Mouse (Mus musculus): ENCODE measurements at regions not wholly inside any gene's neighbourhood (a gene's known extent, or its start where the extent isn't known, plus 50 kb on each side); places are given as distances from the start of the nearest gene placed in this dataset.
"Not testable (repeated sequence)": the region's sequence is repeated elsewhere in the genome, so short reads cannot be mapped to it uniquely, and the experiment has no call there.

GRCm38 (mm10) chr3:130797956-130798355 lies 67.8 kb upstream of the Rpl34 start:
- not testable (repeated sequence) for ATAC-seq (ENCODE audit: low FRiP score)

GRCm38 (mm10) chr3:130796531-130796930 lies 66.3 kb upstream of the Rpl34 start:
- no peaks in the 10 kb centered on the region for H3K9me3 ChIP-seq (ENCODE audit: control insufficient read depth, low read length)
- ATAC-seq (ENCODE audit: low FRiP score), result no peak
- WGBS, result 84% methylated on average over 8 of the region's 8 CpGs

More at GRCm38 (mm10) chr3:130797956-130798355, 67.8 kb upstream of the Rpl34 start:
- not testable (repeated sequence) for H3K4me1 ChIP-seq (replicated peaks; ENCODE audit: control insufficient read depth, insufficient read depth, low read length); H3K4me3 ChIP-seq (ENCODE audit: low read depth, low read length); DNase-seq (ENCODE audit: low spot score); H3K9ac ChIP-seq (ENCODE audit: low read depth, low read length); H3K27me3 ChIP-seq (ENCODE audit: control insufficient read depth, insufficient read depth, low read length); H3K4me2 ChIP-seq (replicated peaks; ENCODE audit: low read depth, low read length); H3K9me3 ChIP-seq (ENCODE audit: control insufficient read depth, low read length); H3K36me3 ChIP-seq (ENCODE audit: control insufficient read depth, insufficient read depth, low read length); H3K27ac ChIP-seq (ENCODE audit: low read depth, low read length)
- WGBS, result 88% methylated on average over 1 of the region's 1 CpGs

GRCm38 (mm10) chr3:130795396-130795795 lies 65.2 kb upstream of the Rpl34 start:
- H3K9me3 ChIP-seq (ENCODE audit: control insufficient read depth, low read length), result no peaks in the 10 kb centered on the region
- ATAC-seq (ENCODE audit: low FRiP score) (no peak), DNase-seq (ENCODE audit: low spot score) (no peak)
- H3K36me3 ChIP-seq (ENCODE audit: control insufficient read depth, insufficient read depth, low read length), result no peaks in the 10 kb centered on the region
- no peaks in the 10 kb centered on the region for H3K27me3 ChIP-seq (ENCODE audit: control insufficient read depth, insufficient read depth, low read length)
- no peaks in the 10 kb centered on the region for H3K4me1 ChIP-seq (replicated peaks; ENCODE audit: control insufficient read depth, insufficient read depth, low read length)
- H3K4me3 ChIP-seq (ENCODE audit: low read depth, low read length), result no peak overlapping the region
- 80% methylated on average over 4 of the region's 4 CpGs for WGBS
- no peak overlapping the region for H3K9ac ChIP-seq (ENCODE audit: low read depth, low read length)
- no peak overlapping the region for H3K27ac ChIP-seq (ENCODE audit: low read depth, low read length)
- H3K4me2 ChIP-seq (replicated peaks; ENCODE audit: low read depth, low read length), result no peak overlapping the region

More at GRCm38 (mm10) chr3:130796531-130796930, 66.3 kb upstream of the Rpl34 start:
- DNase-seq (ENCODE audit: low spot score), result no peak
- H3K4me1 ChIP-seq (replicated peaks; ENCODE audit: control insufficient read depth, insufficient read depth, low read length), result no peaks in the 10 kb centered on the region
- no peaks in the 10 kb centered on the region for H3K36me3 ChIP-seq (ENCODE audit: control insufficient read depth, insufficient read depth, low read length)
- no peaks in the 10 kb centered on the region for H3K27me3 ChIP-seq (ENCODE audit: control insufficient read depth, insufficient read depth, low read length)
- H3K27ac ChIP-seq (ENCODE audit: low read depth, low read length), result no peak overlapping the region
- H3K4me3 ChIP-seq (ENCODE audit: low read depth, low read length), result no peak overlapping the region
- H3K4me2 ChIP-seq (replicated peaks; ENCODE audit: low read depth, low read length), result no peak overlapping the region
- H3K9ac ChIP-seq (ENCODE audit: low read depth, low read length), result no peak overlapping the region

GRCm38 (mm10) chr3:130794142-130794925 lies 64.1 kb upstream of the Rpl34 start:
- H3K36me3 ChIP-seq (ENCODE audit: control insufficient read depth, insufficient read depth, low read length), result no peaks in the 10 kb centered on the region
- no peaks in the 10 kb centered on the region for H3K9me3 ChIP-seq (ENCODE audit: control insufficient read depth, low read length)
- ATAC-seq (ENCODE audit: low FRiP score) (no peak), DNase-seq (ENCODE audit: low spot score) (peak; percentile 18)
- 29% methylated on average over 12 of the region's 13 CpGs for WGBS
- H3K4me3 ChIP-seq (ENCODE audit: low read depth, low read length), result no peak overlapping the region
- H3K27ac ChIP-seq (ENCODE audit: low read depth, low read length), result no peak overlapping the region
- no peak overlapping the region for H3K4me2 ChIP-seq (replicated peaks; ENCODE audit: low read depth, low read length)
- H3K4me1 ChIP-seq (replicated peaks; ENCODE audit: control insufficient read depth, insufficient read depth, low read length), result no peaks in the 10 kb centered on the region
- H3K27me3 ChIP-seq (ENCODE audit: control insufficient read depth, insufficient read depth, low read length), result no peaks in the 10 kb centered on the region
- no peak overlapping the region for H3K9ac ChIP-seq (ENCODE audit: low read depth, low read length)

- no peaks in the 10 kb centered on the region for H3K27me3 ChIP-seq (ENCODE audit: control insufficient read depth, insufficient read depth, low read length)
- ATAC-seq (ENCODE audit: low FRiP score), result no peak
- WGBS, result 87% methylated on average over 11 of the region's 11 CpGs
Observed at GRCm38 (mm10) chr3:130780706-130781240, 50.6 kb upstream of the Rpl34 start.

More at GRCm38 (mm10) chr3:130780706-130781240, 50.6 kb upstream of the Rpl34 start:
- DNase-seq (ENCODE audit: low spot score), result no peak
- Histone ChIP-seq H3K27ac (ENCODE audit: low read depth, low read length) (no peak overlapping the region), H3K4me1 (replicated peaks; ENCODE audit: control insufficient read depth, insufficient read depth, low read length) (no peaks in the 10 kb centered on the region), H3K4me3 (ENCODE audit: low read depth, low read length) (no peak overlapping the region), H3K9me3 (ENCODE audit: control insufficient read depth, low read length) (no peaks in the 10 kb centered on the region), H3K36me3 (ENCODE audit: control insufficient read depth, insufficient read depth, low read length) (no peaks in the 10 kb centered on the region), H3K9ac (ENCODE audit: low read depth, low read length) (no peak overlapping the region), H3K4me2 (replicated peaks; ENCODE audit: low read depth, low read length) (no peak overlapping the region)
